Mouse (Mus musculus): ENCODE results near the gene Gpm6b.

Gene Gpm6b

GRCm38 (mm10) chrX:166291266-166291665 lies 52.6 kb downstream of the Gpm6b start:
- in situ Hi-C loops (cut with MboI; ENCODE audit: low pct_unique_long_range_greater_than_20kb in 1 of 2, low sequenced_read_pairs in 2 of 2, unreplicated experiment in 1 of 2), result no loop called here

DNA sequence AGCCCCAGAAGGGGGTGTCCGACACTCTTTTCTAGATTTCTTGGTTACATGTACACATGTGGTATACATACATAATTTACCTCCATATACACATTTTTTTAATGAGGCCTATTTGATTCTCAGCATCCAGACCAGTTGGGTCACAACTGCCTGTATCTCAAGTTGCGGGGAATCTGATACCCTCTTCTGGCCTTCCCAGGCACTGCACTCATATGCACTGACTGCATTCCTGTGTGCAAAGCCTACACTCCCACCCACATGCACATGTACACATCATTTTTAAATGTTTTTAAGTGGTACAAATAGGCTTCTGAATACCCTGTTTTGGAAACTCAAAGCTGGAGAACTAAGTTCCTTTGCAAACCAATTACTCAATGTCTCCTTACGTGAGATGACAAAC lies 54.8 kb downstream of the Gpm6b start:
- in situ Hi-C loops (cut with MboI; ENCODE audit: low pct_unique_long_range_greater_than_20kb in 1 of 2, low sequenced_read_pairs in 2 of 2, unreplicated experiment in 1 of 2), result no loop called here

- in situ Hi-C loops (cut with MboI; ENCODE audit: low pct_unique_long_range_greater_than_20kb in 1 of 2, low sequenced_read_pairs in 2 of 2, unreplicated experiment in 1 of 2), result no loop called here
Measured at GRCm38 (mm10) chrX:166302791-166303190, 64.1 kb downstream of the Gpm6b start.

GRCm38 (mm10) chrX:166304355-166304754 lies 65.6 kb downstream of the Gpm6b start:
- in situ Hi-C loops (cut with MboI; ENCODE audit: low pct_unique_long_range_greater_than_20kb in 1 of 2, low sequenced_read_pairs in 2 of 2, unreplicated experiment in 1 of 2), result no loop called here

DNA sequence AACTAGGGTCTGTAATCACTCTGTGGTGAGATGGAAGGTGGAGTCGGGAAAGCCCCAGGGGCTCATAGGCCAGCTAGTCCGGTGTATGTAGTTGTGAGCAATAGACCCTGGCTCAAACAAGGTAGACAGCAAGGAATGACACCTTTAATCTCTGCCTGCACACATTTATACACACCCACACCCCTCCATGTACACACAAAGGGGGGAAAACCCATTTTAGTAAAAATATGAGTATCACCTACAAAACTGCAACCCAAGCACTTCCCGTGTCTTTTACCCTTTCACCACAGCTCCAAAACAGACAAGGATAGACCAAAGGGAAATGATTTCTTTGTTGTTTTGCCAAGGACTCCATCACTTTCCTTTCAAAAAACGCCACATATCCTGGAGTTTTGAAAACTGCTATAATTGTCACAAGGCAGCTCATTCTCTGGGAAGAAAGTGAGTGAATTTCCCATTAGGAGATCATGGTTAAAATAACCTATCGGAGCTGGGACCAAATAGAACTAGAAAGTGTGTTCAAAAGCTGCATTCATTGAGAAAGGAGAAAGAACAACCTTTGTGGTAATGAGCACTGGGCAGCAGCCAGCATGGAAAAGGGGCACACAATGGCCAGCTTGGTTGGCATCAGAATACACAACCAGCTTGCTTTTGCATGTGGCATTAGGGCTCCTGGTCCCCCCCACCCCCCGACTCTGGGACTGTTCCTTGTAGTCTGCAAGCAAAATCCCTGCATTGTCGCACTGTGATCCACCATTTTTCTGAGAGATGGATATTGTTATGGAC lies 68.9 kb downstream of the Gpm6b start:
- in situ Hi-C loops (cut with MboI; ENCODE audit: low pct_unique_long_range_greater_than_20kb in 1 of 2, low sequenced_read_pairs in 2 of 2, unreplicated experiment in 1 of 2), result no loop called here

DNA sequence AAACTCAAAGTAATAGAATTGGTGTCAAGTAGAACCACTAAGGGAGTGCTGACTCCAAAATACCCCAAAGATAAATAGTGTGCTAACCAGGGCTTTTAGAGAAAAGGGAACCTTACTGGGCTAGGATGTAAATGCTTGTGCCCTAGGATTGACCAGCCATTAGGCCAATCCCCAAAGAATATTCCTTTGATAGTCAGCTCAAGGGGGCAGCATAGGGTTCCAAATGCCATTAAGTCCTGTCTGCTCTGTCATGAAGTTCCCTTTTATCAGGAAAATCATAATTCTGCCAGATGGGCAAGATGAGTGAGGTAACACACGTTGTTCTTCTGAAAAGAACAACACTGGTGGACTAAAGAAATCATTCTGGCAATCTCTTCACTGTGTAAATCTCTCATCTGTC lies 70.1 kb downstream of the Gpm6b start:
- in situ Hi-C loops (cut with MboI; ENCODE audit: low pct_unique_long_range_greater_than_20kb in 1 of 2, low sequenced_read_pairs in 2 of 2, unreplicated experiment in 1 of 2), result no loop called here

DNA sequence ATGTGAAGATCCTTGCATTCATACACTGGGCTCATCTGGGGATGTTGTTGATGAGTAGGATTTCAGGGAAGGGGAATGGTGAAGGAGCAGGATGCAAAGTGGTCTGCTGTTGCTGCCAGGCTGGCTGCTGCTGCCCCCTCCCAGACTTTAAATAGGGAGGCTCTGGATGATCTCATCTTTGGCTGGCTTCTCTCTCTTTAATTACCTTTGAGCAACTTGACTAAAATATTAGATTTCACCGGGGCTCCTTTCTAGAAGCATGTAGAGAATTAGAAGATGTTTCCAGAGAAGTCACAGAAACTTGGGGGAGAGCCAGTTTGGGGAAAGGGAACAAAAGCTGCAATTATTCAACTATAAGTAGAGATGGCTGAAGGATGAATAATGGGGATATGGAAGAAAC lies 76.5 kb downstream of the Gpm6b start:
- in situ Hi-C loops (cut with MboI; ENCODE audit: low pct_unique_long_range_greater_than_20kb in 1 of 2, low sequenced_read_pairs in 2 of 2, unreplicated experiment in 1 of 2), result no loop called here

- in situ Hi-C loops (cut with MboI; ENCODE audit: low pct_unique_long_range_greater_than_20kb in 1 of 2, low sequenced_read_pairs in 2 of 2, unreplicated experiment in 1 of 2), result no loop called here
Measured at GRCm38 (mm10) chrX:166316552-166317375, 78.1 kb downstream of the Gpm6b start.

- in situ Hi-C loops (cut with MboI; ENCODE audit: low pct_unique_long_range_greater_than_20kb in 1 of 2, low sequenced_read_pairs in 2 of 2, unreplicated experiment in 1 of 2), result no loop called here
Measured at GRCm38 (mm10) chrX:166317376-166317679, 78.6 kb downstream of the Gpm6b start.

GRCm38 (mm10) chrX:166323226-166323625 lies 84.5 kb downstream of the Gpm6b start:
- in situ Hi-C loops (cut with MboI; ENCODE audit: low pct_unique_long_range_greater_than_20kb in 1 of 2, low sequenced_read_pairs in 2 of 2, unreplicated experiment in 1 of 2), result no loop called here

DNA sequence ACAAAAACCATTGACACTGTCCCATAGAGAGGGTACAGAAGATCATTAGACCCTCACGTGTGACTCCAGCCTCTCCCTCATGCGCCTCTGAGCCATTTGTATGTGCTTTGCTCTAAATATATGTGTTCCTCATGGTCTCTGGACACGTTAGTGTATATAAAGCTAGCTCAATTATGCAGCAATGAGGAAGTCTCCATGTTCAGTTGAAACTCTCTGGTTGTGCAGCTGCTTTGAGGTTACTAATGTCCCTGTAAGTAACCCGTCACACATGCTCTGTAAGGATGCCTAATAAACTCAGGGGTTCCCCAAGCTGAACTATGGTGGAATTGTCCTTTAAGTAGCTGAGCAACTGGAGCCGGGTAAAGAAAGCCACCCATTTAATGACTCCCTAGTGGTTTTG lies 88.9 kb downstream of the Gpm6b start:
- in situ Hi-C loops (cut with MboI; ENCODE audit: low pct_unique_long_range_greater_than_20kb in 1 of 2, low sequenced_read_pairs in 2 of 2, unreplicated experiment in 1 of 2), result no loop called here

GRCm38 (mm10) chrX:166328219-166328901 lies 89.6 kb downstream of the Gpm6b start:
- in situ Hi-C loops (cut with MboI; ENCODE audit: low pct_unique_long_range_greater_than_20kb in 1 of 2, low sequenced_read_pairs in 2 of 2, unreplicated experiment in 1 of 2), result no loop called here

DNA sequence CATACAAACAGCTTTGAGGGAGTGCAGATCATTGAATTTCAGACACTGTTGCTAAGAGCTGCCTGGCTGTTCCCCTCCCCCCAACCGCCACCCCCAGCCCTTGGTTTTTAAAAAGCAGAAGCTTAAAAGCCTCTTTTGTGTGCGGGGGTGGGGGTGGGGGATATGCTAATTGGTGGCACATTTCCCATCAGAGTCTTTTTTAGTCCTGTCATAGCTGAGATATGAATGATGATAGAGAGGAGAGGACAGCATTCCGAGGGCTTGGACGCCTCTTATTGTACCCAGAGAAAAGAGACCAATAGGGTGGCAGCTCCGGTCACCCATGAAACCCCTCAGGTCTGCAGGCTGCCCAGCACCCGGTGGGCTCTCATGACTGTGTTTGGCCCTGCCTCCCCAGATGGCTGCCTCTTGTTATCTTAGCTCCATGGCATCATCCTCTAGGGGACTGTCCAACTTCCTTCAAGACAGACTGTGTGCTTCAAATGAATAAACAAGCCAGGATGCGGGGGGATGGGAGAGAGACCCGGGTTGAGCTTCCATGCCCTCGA lies 90.3 kb downstream of the Gpm6b start:
- in situ Hi-C loops (cut with MboI; ENCODE audit: low pct_unique_long_range_greater_than_20kb in 1 of 2, low sequenced_read_pairs in 2 of 2, unreplicated experiment in 1 of 2), result no loop called here

DNA sequence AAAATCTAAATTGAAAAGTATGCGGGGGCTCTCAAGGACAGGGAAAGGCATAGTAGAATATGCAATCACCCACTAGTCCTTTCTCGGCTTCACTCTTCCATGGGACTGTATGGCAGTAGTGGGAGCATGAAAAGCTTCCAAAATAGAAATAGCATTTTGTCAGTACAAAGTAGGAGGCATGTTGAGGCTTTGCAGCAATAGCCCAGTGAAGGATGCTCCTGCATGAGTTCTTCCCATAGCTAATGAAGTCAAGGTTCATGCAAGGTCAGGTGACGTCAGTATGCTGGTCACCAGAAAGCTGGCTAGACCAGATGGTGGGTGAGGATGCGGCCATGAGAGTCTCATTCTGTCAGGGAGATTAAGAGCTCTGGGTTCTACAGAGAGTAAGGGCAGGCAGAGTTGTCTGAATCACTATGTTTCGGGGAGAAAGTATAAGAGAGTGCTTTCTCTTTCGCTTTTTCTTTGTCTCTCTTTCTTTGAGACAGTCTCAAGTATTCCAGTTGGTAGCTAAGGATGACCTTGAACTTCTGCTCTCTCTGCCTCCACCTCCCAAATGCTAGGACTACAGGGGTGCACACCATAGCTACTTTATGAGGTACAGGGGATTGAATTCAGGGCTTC lies 95.9 kb downstream of the Gpm6b start:
- in situ Hi-C loops (cut with MboI; ENCODE audit: low pct_unique_long_range_greater_than_20kb in 1 of 2, low sequenced_read_pairs in 2 of 2, unreplicated experiment in 1 of 2), result no loop called here

GRCm38 (mm10) chrX:166338353-166338752 lies 99.6 kb downstream of the Gpm6b start:
- in situ Hi-C loops (cut with MboI; ENCODE audit: low pct_unique_long_range_greater_than_20kb in 1 of 2, low sequenced_read_pairs in 2 of 2, unreplicated experiment in 1 of 2), result no loop called here

- in situ Hi-C loops (cut with MboI; ENCODE audit: low pct_unique_long_range_greater_than_20kb in 1 of 2, low sequenced_read_pairs in 2 of 2, unreplicated experiment in 1 of 2), result no loop called here
Measured at GRCm38 (mm10) chrX:166338784-166339520, 100.2 kb downstream of the Gpm6b start.

- in situ Hi-C loops (cut with MboI; ENCODE audit: low pct_unique_long_range_greater_than_20kb in 1 of 2, low sequenced_read_pairs in 2 of 2, unreplicated experiment in 1 of 2), result no loop called here
Measured at GRCm38 (mm10) chrX:166339911-166340310, 101.2 kb downstream of the Gpm6b start.

- in situ Hi-C loops (cut with MboI; ENCODE audit: low pct_unique_long_range_greater_than_20kb in 1 of 2, low sequenced_read_pairs in 2 of 2, unreplicated experiment in 1 of 2), result no loop called here
Measured at GRCm38 (mm10) chrX:166341795-166342194, 103.1 kb downstream of the Gpm6b start.

All from mouse embryonic stem cell (cell line).